Mouse (Mus musculus): ENCODE results near the gene Ppp1r14a. TPM values are rescaled to one million over a fixed set of nuclear protein-coding genes. Genes with fewer than 3 reads are reported as not detected.

Gene Ppp1r14a
- 17.0 and 20.8 TPM in 2 replicates for polyA plus RNA-seq (2015; fragmentation: Nextera tagmentation; extraction: Ambion mirVana)

DNA sequence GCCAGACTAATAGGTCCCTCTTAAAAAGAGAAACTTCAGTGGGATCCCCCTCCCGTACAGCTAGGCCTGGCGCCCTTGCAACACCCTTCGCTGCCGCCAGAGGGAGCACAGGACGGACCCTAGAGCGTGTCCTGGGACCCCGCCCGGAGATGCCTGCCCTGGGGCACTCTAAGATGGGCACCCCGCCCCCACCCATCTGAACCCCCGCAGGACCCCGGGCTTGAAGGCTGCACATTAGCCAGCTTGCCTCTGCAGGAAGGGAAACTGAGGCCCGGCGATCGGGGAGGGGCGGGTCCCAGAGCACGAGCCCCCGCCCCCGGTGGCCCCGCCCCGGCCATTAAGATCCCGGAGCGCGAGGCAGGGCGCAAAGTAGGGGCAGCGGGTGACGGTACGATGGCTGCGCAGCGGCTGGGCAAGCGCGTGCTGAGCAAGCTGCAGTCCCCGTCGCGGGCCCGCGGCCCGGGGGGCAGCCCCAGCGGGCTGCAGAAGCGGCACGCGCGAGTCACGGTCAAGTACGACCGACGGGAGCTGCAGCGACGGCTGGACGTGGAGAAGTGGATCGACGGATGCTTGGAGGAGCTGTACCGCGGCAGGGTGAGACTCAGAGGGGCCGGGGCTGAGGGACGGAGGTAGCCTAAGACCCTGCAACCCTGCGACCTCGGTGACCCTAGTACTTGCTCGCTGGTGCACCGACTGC lies at the start of gene Ppp1r14a:
Ppp1r14a (plus strand) TSS at position 367 of the 697 bp plus-strand sequence.
- Histone ChIP-seq H3K4me1 (replicated peaks) (peaks cover 37% of the 10 kb centered on the region), H3K9me3 (replicated peaks) (no peaks in the 10 kb centered on the region), H3K27ac (peak within 1 kb of the TSS; percentile 69), H3K4me2 (peak within 1 kb of the TSS; percentile 95), H3K4me3 (peak within 1 kb of the TSS; percentile 69), H3K36me3 (no peaks in the 10 kb centered on the region), H3K9ac (peak within 1 kb of the TSS; percentile 62), H3K27me3 (peaks cover 18% of the 10 kb centered on the region)
- 2% methylated on average over 59 of the region's 59 CpGs for WGBS
- peak; percentile 53; the same call in 1 of the 2 replicates for ATAC-seq (replicated peaks; ENCODE audit: insufficient number of reproducible peaks, insufficient read depth, low FRiP score, low read depth)

DNA sequence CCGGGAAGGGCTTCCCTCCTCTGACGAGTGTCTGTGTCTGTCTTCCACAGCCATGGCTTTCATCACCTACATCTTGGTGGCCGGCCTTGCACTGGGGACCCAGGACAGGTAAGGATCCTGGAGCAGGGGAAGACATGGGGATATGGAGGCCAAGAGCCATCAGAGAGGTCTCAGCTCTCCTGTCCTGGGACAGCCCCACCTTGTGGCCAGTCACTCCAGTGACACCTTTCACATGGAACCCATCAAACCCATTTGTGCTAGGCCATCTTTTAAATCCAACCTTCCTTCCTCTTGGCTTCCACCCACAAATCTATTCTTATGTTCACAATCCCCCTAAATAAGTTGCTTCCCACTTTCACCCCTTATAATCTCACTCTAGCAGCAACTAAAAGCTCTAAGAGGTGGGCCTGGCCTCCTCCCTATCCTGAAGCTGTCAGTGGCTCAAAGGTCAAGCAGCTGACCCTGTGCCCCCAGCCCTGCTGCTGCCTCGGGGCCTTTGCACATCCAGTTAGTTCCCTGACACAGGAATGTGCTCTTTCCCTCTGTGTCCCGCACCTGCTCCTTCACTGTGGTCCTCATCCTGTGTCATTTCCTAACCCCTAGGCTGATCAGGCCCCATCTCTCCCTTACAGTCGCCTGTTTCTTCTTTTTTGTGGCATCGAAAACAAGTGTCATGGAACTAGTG lies 44.2 kb upstream of the Ppp1r14a start:
- peaks cover 22% of the 10 kb centered on the region for H3K36me3 ChIP-seq
- ATAC-seq (replicated peaks; ENCODE audit: insufficient number of reproducible peaks, insufficient read depth, low FRiP score, low read depth): no peak
- H3K4me2 ChIP-seq: no peak overlapping the region
- H3K4me3 ChIP-seq: no peak overlapping the region
- H3K9ac ChIP-seq: no peak overlapping the region
- no peaks in the 10 kb centered on the region for H3K27me3 ChIP-seq
- 85% methylated on average over 7 of the region's 7 CpGs for WGBS
- peaks cover 22% of the 10 kb centered on the region for H3K4me1 ChIP-seq (replicated peaks)
- H3K9me3 ChIP-seq (replicated peaks): no peaks in the 10 kb centered on the region
- no peak overlapping the region for H3K27ac ChIP-seq

DNA sequence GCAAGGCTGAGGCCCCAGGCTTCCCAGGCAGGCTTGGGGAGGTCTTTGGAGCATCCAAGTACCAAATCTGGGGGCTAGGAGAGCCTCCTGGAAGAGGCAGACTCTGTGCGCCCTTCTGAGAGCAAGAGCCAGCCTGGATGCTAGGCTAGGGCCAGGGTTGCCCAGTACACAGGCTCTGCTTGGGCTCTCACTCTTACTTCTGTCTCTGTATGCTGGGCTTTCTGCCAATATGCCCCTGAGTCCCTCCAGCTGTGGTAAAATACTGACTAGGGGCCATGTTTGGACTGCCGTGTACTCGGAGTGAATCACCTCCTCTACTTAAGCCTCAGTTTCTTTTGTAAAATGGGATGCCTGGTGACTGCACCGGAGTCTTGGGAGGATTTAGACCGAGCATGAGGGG lies 43.1 kb upstream of the Ppp1r14a start:
- WGBS: 79% methylated on average over 5 of the region's 5 CpGs
- Histone ChIP-seq H3K27me3 (no peaks in the 10 kb centered on the region), H3K4me3 (no peak overlapping the region), H3K4me2 (no peak overlapping the region), H3K9ac (no peak overlapping the region), H3K36me3 (peaks cover 22% of the 10 kb centered on the region), H3K27ac (no peak overlapping the region), H3K9me3 (replicated peaks) (no peaks in the 10 kb centered on the region), H3K4me1 (replicated peaks) (peaks cover 22% of the 10 kb centered on the region)
- ATAC-seq (replicated peaks; ENCODE audit: insufficient number of reproducible peaks, insufficient read depth, low FRiP score, low read depth): no peak

DNA sequence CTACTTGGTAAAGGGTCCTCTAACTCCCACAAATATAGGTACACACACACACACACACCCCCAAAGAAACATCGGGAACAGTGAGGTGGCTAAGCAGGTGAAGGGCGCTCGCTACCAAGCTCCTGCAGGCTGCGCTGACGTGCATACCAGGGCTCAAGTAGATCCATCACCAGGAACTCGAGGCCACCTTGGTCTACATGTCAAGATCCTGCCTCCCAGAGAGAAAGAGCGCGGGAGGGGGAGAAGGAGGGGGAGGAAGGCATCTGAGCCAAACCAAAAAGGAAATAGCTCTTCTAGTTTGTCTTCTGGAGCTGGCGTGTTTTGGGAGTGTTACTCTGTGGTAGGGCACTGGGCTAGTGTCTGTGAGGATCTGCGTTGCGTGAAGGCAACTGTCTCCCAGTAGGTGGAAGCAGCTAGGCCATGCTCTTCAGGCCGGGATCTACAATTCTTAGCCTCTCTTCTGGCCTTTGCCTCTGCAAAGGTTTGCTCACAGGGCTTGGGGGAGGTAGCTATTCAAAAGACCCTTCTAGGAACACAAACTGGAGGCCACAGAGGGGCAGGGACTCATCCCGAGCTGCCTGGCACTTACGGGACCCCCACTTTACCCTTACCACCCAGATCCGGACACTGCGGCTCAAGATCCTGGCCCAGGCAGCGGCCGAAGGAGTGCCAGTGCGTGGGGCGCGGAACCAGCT lies 42.3 kb upstream of the Ppp1r14a start:
- Histone ChIP-seq H3K9ac (no peak overlapping the region), H3K4me2 (peak overlapping the region; percentile 72; the same call in 1 of the 2 replicates), H3K36me3 (peaks cover 22% of the 10 kb centered on the region), H3K27me3 (no peaks in the 10 kb centered on the region), H3K9me3 (replicated peaks) (no peaks in the 10 kb centered on the region), H3K27ac (no peak overlapping the region), H3K4me3 (peak overlapping the region; percentile 43; the same call in 1 of the 2 replicates), H3K4me1 (replicated peaks) (peaks cover 22% of the 10 kb centered on the region)
- ATAC-seq (replicated peaks; ENCODE audit: insufficient number of reproducible peaks, insufficient read depth, low FRiP score, low read depth): no peak
- 75% methylated on average over 21 of the region's 21 CpGs for WGBS

- peak overlapping the region; percentile 38; the same call in 1 of the 2 replicates for H3K9ac ChIP-seq
- WGBS: 30% methylated on average over 16 of the region's 16 CpGs
Measured at GRCm38 (mm10) chr7:29247314-29247700, 41.8 kb upstream of the Ppp1r14a start.

DNA sequence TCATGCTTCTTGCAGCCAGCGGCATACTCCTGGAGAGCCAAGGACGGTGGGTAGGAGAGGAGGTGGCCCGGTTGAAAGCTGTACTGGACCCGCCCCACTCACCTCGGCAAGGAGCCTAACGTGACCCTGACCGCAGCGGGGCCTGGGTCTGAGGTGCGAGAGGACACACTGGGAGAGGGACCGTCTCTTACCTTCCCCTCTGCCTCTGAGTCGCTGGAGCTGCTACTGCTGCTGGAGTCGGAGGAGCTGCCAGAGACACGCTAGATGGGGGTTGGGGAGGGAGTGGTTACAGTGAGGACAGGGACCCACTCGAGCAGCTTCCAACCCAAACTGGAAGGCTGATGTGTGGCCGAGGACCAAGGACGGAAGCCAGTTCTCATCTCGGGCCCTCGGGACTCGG lies 41.4 kb upstream of the Ppp1r14a start:
- H3K9ac ChIP-seq: peak overlapping the region; percentile 38
- H3K9me3 ChIP-seq (replicated peaks): no peaks in the 10 kb centered on the region
- peak overlapping the region; percentile 31; the same call in 1 of the 2 replicates for H3K27ac ChIP-seq
- H3K36me3 ChIP-seq: peaks cover 22% of the 10 kb centered on the region
- H3K4me2 ChIP-seq: peak overlapping the region; percentile 72
- ATAC-seq (replicated peaks; ENCODE audit: insufficient number of reproducible peaks, insufficient read depth, low FRiP score, low read depth): peak; percentile 19; the same call in 1 of the 2 replicates
- 12% methylated on average over 19 of the region's 19 CpGs for WGBS
- peak overlapping the region; percentile 43 for H3K4me3 ChIP-seq
- peaks cover 22% of the 10 kb centered on the region for H3K4me1 ChIP-seq (replicated peaks)
- no peaks in the 10 kb centered on the region for H3K27me3 ChIP-seq

More at GRCm38 (mm10) chr7:29247314-29247700, 41.8 kb upstream of the Ppp1r14a start:
- H3K4me3 ChIP-seq: peak overlapping the region; percentile 43
- H3K4me2 ChIP-seq: peak overlapping the region; percentile 72
- H3K4me1 ChIP-seq (replicated peaks): peaks cover 22% of the 10 kb centered on the region
- no peak for ATAC-seq (replicated peaks; ENCODE audit: insufficient number of reproducible peaks, insufficient read depth, low FRiP score, low read depth)
- H3K27ac ChIP-seq: no peak overlapping the region
- peaks cover 22% of the 10 kb centered on the region for H3K36me3 ChIP-seq
- H3K9me3 ChIP-seq (replicated peaks): no peaks in the 10 kb centered on the region
- no peaks in the 10 kb centered on the region for H3K27me3 ChIP-seq

DNA sequence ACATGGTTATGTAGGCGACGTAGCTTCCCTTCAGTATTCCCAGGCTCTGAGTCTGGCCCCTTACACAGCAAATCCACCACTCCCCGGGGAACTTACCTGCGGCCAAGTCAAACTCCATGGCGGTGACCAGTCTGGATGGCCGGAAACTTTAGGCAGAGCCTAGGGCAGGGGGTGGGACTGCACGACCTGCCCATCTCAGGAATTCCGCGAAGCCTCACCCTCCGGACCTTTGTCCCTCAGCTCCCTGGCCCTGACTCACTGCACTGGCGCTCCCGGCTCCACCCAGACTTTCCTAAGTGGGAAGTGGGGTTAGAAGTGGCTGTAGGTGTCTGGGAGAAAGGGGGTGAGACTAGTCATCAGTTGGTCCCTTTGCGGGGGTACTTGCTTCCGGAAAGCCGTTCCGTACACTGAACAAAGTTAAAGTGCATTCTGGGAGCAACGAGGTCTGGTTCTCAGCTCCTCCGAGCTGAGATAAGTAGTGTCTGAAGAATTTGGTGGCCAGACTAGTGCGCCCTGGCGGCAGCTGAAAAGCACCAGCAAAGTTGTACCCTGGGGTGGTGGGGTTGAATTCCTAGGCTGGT lies 40.8 kb upstream of the Ppp1r14a start, which contains the start of gene 2200002D01Rik:
2200002D01Rik (minus strand) TSS at position 206 of the 581 bp plus-strand sequence.
- Histone ChIP-seq H3K4me1 (replicated peaks) (peaks cover 22% of the 10 kb centered on the region), H3K27ac (peak within 1 kb of the TSS; percentile 31; the same call in 1 of the 2 replicates), H3K4me3 (peak within 1 kb of the TSS; percentile 43), H3K9me3 (replicated peaks) (no peaks in the 10 kb centered on the region), H3K4me2 (peak within 1 kb of the TSS; percentile 72), H3K27me3 (no peaks in the 10 kb centered on the region), H3K9ac (peak within 1 kb of the TSS; percentile 38), H3K36me3 (peaks cover 22% of the 10 kb centered on the region)
- 14% methylated on average over 20 of the region's 20 CpGs for WGBS
- ATAC-seq (replicated peaks; ENCODE audit: insufficient number of reproducible peaks, insufficient read depth, low FRiP score, low read depth): peak; percentile 33; the same call in 1 of the 2 replicates

- Histone ChIP-seq H3K4me3 (no peak overlapping the region), H3K27me3 (no peaks in the 10 kb centered on the region), H3K4me2 (no peak overlapping the region), H3K9ac (no peak overlapping the region), H3K36me3 (no peaks in the 10 kb centered on the region), H3K4me1 (replicated peaks) (peaks cover 22% of the 10 kb centered on the region), H3K9me3 (replicated peaks) (no peaks in the 10 kb centered on the region), H3K27ac (no peak overlapping the region)
- no peak for ATAC-seq (replicated peaks; ENCODE audit: insufficient number of reproducible peaks, insufficient read depth, low FRiP score, low read depth)
- 75% methylated on average over 3 of the region's 3 CpGs for WGBS
Measured at GRCm38 (mm10) chr7:29251166-29251565, 37.9 kb upstream of the Ppp1r14a start.

- 40% methylated on average over 5 of the region's 5 CpGs for WGBS
- H3K4me3 ChIP-seq: no peak overlapping the region
- no peak overlapping the region for H3K9ac ChIP-seq
- H3K9me3 ChIP-seq (replicated peaks): no peaks in the 10 kb centered on the region
- no peaks in the 10 kb centered on the region for H3K36me3 ChIP-seq
- H3K27ac ChIP-seq: no peak overlapping the region
- H3K4me1 ChIP-seq (replicated peaks): 0 out of 2 replicates have a peak, but pooled peaks cover 5% of the 10 kb centered on the region
- no peaks in the 10 kb centered on the region for H3K27me3 ChIP-seq
- no peak for ATAC-seq (replicated peaks; ENCODE audit: insufficient number of reproducible peaks, insufficient read depth, low FRiP score, low read depth)
- no peak overlapping the region for H3K4me2 ChIP-seq
Measured at GRCm38 (mm10) chr7:29253842-29254241, 35.3 kb upstream of the Ppp1r14a start.

- no peak overlapping the region for H3K4me3 ChIP-seq
- no peak for ATAC-seq (replicated peaks; ENCODE audit: insufficient number of reproducible peaks, insufficient read depth, low FRiP score, low read depth)
- H3K27ac ChIP-seq: no peak overlapping the region
Measured at GRCm38 (mm10) chr7:29255875-29256274, 33.2 kb upstream of the Ppp1r14a start.

More at GRCm38 (mm10) chr7:29255875-29256274, 33.2 kb upstream of the Ppp1r14a start:
- no peak overlapping the region for H3K4me2 ChIP-seq
- H3K36me3 ChIP-seq: 0 out of 2 replicates have a peak, but pooled peaks cover 3% of the 10 kb centered on the region
- H3K9me3 ChIP-seq (replicated peaks): no peaks in the 10 kb centered on the region
- 75% methylated on average over 4 of the region's 4 CpGs for WGBS
- peaks cover 10% of the 10 kb centered on the region; the same call in 1 of the 2 replicates for H3K4me1 ChIP-seq (replicated peaks)
- H3K27me3 ChIP-seq: no peaks in the 10 kb centered on the region
- H3K9ac ChIP-seq: no peak overlapping the region
